Mouse (Mus musculus): ENCODE measurements around the gene Ccdc18.

- no peak for TF ChIP-seq CTCF (IDR thresholded peaks at IDR 0.05; ENCODE audit: low read depth)
- TF ChIP-seq EP300 (IDR thresholded peaks at IDR 0.05; ENCODE audit: low read depth), result no peak
Measured at GRCm38 (mm10) chr5:108085440-108085839, 47.2 kb upstream of the Ccdc18 start.

Data from heart, postnatal 0 days (tissue).